Mouse (Mus musculus) CH12.LX (cell line): ENCODE data around the gene Ahrr. TPM values are rescaled to one million over a fixed set of nuclear protein-coding genes. Genes with fewer than 3 reads are reported as not detected.

Experiments used
- DNase-seq: peaks from one replicate; pipeline ENCODE4 v3.0.0-alpha.2; 2013; ENCODE audit errors: extremely low read depth
- H3K27ac ChIP-seq: 2 replicates; pipeline ENCODE4 v1.5.1; 2012; ENCODE audit warnings: low read depth, mild to moderate bottlenecking, control low read depth, moderate library complexity; ENCODE audit not compliant: insufficient read depth
- H3K27me3 ChIP-seq: replicated peaks from 2 replicates; pipeline ENCODE3; 2012; ENCODE audit warnings: inconsistent platforms
- H3K36me3 ChIP-seq, 2 experiments: replicated peaks in 1 of 2; 2 replicates each; pipeline versions ENCODE3 to v1.6.1; 2012; ENCODE audit warnings: inconsistent platforms in 1 of 2, low read length in 1 of 2, mild to moderate bottlenecking in 1 of 2, mixed read lengths in 1 of 2, moderate library complexity in 1 of 2; ENCODE audit not compliant: control insufficient read depth in 1 of 2, insufficient read depth in 1 of 2
- H3K4me1 ChIP-seq, 2 experiments: 2 replicates each; pipeline ENCODE4 v1.6.1; 2012; ENCODE audit warnings: inconsistent platforms in 1 of 2, moderate library complexity in 1 of 2; ENCODE audit not compliant: insufficient read depth in 2 of 2, control insufficient read depth in 1 of 2
- H3K4me2 ChIP-seq: 2 replicates; pipeline ENCODE4 v1.6.1; 2012; ENCODE audit warnings: low read depth, mild to moderate bottlenecking, control low read depth; ENCODE audit not compliant: poor library complexity, insufficient read depth, severe bottlenecking
- H3K4me3 ChIP-seq, 3 experiments: fragments of 150-350 bp in 1 of 3; sonication (generic) in 1 of 3; replicated peaks in 1 of 3; 2 replicates each; pipeline versions ENCODE3 to v1.5.1; 2011 to 2012; ENCODE audit warnings: low read depth in 2 of 3, low read length in 2 of 3, mild to moderate bottlenecking in 2 of 3, moderate library complexity in 2 of 3, control low read depth in 1 of 3, improper control_type of control experiment in 1 of 3, inconsistent platforms in 1 of 3, mixed read lengths in 1 of 3; ENCODE audit not compliant: poor library complexity in 1 of 3
- H3K79me2 ChIP-seq: replicated peaks from 2 replicates; pipeline ENCODE4 v1.6.1; 2012; ENCODE audit warnings: mild to moderate bottlenecking, moderate library complexity; ENCODE audit not compliant: control insufficient read depth, poor library complexity, insufficient read depth, severe bottlenecking; ENCODE audit errors: extremely low read depth
- H3K9ac ChIP-seq: 2 replicates; pipeline ENCODE4 v1.6.1; 2012; ENCODE audit warnings: low read depth, mild to moderate bottlenecking, control low read depth, moderate library complexity; ENCODE audit not compliant: insufficient read depth
- H3K9me3 ChIP-seq: replicated peaks from 2 replicates; pipeline ENCODE3; 2012; ENCODE audit warnings: low read length, inconsistent platforms, mixed read lengths
- BHLHE40 ChIP-seq: IDR thresholded peaks from 2 replicates; pipeline ENCODE4 v1.6.1; 2011; ENCODE audit warnings: mild to moderate bottlenecking, low read depth, low read length, improper control_type of control experiment
- E2F4 ChIP-seq: IDR thresholded peaks from 2 replicates; pipeline ENCODE4 v1.6.1; 2011; ENCODE audit warnings: low read depth, low read length, improper control_type of control experiment; ENCODE audit not compliant: insufficient replicate concordance
- ELF1 ChIP-seq: IDR thresholded peaks from 2 replicates; pipeline ENCODE4 v1.6.1; 2014; ENCODE audit warnings: low read depth, mild to moderate bottlenecking, inconsistent platforms, low read length, improper control_type of control experiment
- GABPA ChIP-seq: IDR thresholded peaks from 2 replicates; pipeline ENCODE4 v1.6.1; 2012; ENCODE audit warnings: low read depth, low read length, improper control_type of control experiment, inconsistent platforms; ENCODE audit not compliant: insufficient replicate concordance
- HCFC1 ChIP-seq: IDR thresholded peaks from 2 replicates; pipeline ENCODE4 v1.6.1; 2012; ENCODE audit warnings: low read depth, mild to moderate bottlenecking, inconsistent platforms, low read length, improper control_type of control experiment
- IRF4 ChIP-seq: IDR thresholded peaks from 2 replicates; pipeline ENCODE4 v1.6.1; 2014; ENCODE audit warnings: low read depth, mild to moderate bottlenecking, inconsistent platforms, low read length, improper control_type of control experiment
- KAT2A ChIP-seq: IDR thresholded peaks from 2 replicates; pipeline ENCODE4 v1.6.1; 2012; ENCODE audit warnings: low read length, improper control_type of control experiment, inconsistent platforms; ENCODE audit not compliant: insufficient replicate concordance
- MAFK ChIP-seq: IDR thresholded peaks from 2 replicates; pipeline ENCODE4 v1.6.1; 2011; ENCODE audit warnings: low read length, improper control_type of control experiment; ENCODE audit not compliant: insufficient replicate concordance
- MAZ ChIP-seq: IDR thresholded peaks from 2 replicates; pipeline ENCODE4 v1.6.1; 2012; ENCODE audit warnings: low read depth, mild to moderate bottlenecking, inconsistent platforms, low read length, improper control_type of control experiment, moderate library complexity
- MXI1 ChIP-seq: IDR thresholded peaks from 2 replicates; pipeline ENCODE4 v1.6.1; 2011; ENCODE audit warnings: mild to moderate bottlenecking, low read depth, low read length, improper control_type of control experiment
- MYC ChIP-seq: IDR thresholded peaks from 2 replicates; pipeline ENCODE4 v1.6.1; 2011; ENCODE audit warnings: low read depth, mild to moderate bottlenecking, improper control_type of control experiment, low read length
- NELFE ChIP-seq: IDR thresholded peaks from 2 replicates; pipeline ENCODE4 v1.6.1; 2011; ENCODE audit warnings: low read depth, low read length, improper control_type of control experiment
- NRF1 ChIP-seq: IDR thresholded peaks from 2 replicates; pipeline ENCODE4 v1.6.1; 2014; ENCODE audit warnings: low read depth, mild to moderate bottlenecking, inconsistent platforms, low read length, improper control_type of control experiment, moderate library complexity
- PAX5 ChIP-seq: IDR thresholded peaks from 2 replicates; pipeline ENCODE4 v1.6.1; 2012; ENCODE audit warnings: low read length, inconsistent platforms, mixed read lengths
- POLR2A ChIP-seq: IDR thresholded peaks from 2 replicates; pipeline ENCODE4 v1.6.1; 2011; ENCODE audit warnings: low read depth, mild to moderate bottlenecking, improper control_type of control experiment, low read length
- RCOR1 ChIP-seq: conservative IDR thresholded peaks from 2 replicates; pipeline ENCODE4 v1.6.1; 2012; ENCODE audit warnings: low read depth, mild to moderate bottlenecking, inconsistent platforms, low read length, improper control_type of control experiment
- SIN3A ChIP-seq: IDR thresholded peaks from 2 replicates; pipeline ENCODE4 v1.6.1; 2012; ENCODE audit warnings: low read length, improper control_type of control experiment, inconsistent platforms
- TCF12 ChIP-seq: IDR thresholded peaks from 2 replicates; pipeline ENCODE4 v1.6.1; 2014; ENCODE audit warnings: low read depth, mild to moderate bottlenecking, inconsistent platforms, low read length, improper control_type of control experiment
- USF1 ChIP-seq: IDR thresholded peaks from 2 replicates; pipeline ENCODE4 v1.6.1; 2014; ENCODE audit warnings: low read depth, mild to moderate bottlenecking, inconsistent platforms, low read length, improper control_type of control experiment
- USF2 ChIP-seq: conservative IDR thresholded peaks from 2 replicates; pipeline ENCODE4 v1.6.1; 2011; ENCODE audit warnings: low read depth, low read length, improper control_type of control experiment
- ZKSCAN1 ChIP-seq: IDR thresholded peaks from 2 replicates; pipeline ENCODE4 v1.6.1; 2012; ENCODE audit warnings: low read depth, inconsistent platforms, low read length, improper control_type of control experiment, borderline replicate concordance
- ZMIZ1 ChIP-seq: IDR thresholded peaks from 2 replicates; pipeline ENCODE4 v1.6.1; 2012; ENCODE audit warnings: low read depth, mild to moderate bottlenecking, inconsistent platforms, low read length, improper control_type of control experiment
- dilution Hi-C: fragments of 300-500 bp; cut with MboI; formaldehyde crosslinking; loops from 2 replicates; pipeline ENCODE4 v1.14.3; 2020; ENCODE audit warnings: low sequenced_read_pairs; ENCODE audit not compliant: extremely low pct_unique_long_range_greater_than_20kb, extremely low pct_ligation_motif_present
- in situ Hi-C: fragments of 300-500 bp; cut with MboI; formaldehyde crosslinking; loops from 3 replicates; pipeline ENCODE4 v1.14.3; 2019; ENCODE audit warnings: low sequenced_read_pairs, low pct_ligation_motif_present, low pct_unique_long_range_greater_than_20kb, mixed read lengths
- polyA plus RNA-seq: library from polyadenylated mRNA; unstranded; fragments of >175 nt; gene quantifications from 2 replicates; pipeline ENCODE4 v1.2.1, GENCODE M21; 2012; ENCODE audit warnings: low read depth; ENCODE audit not compliant: insufficient read length
- total RNA-seq, 2 experiments: library from RNA; depleted of rRNA; stranded (reverse); fragments of 300-350 nt in 1 of 2; fragments of >200 nt in 1 of 2; gene quantifications; 2 replicates each; pipeline ENCODE4 v1.2.3; 2012 to 2014

The Ahrr gene
- total and polyA plus RNA-seq, 3 experiments, result 0.90 to 1.0 (median 1.0) TPM

- DNase-seq, result no peak
- dilution Hi-C loops (no loop called here), in situ Hi-C loops (no loop called here)
- no peak overlapping the region for H3K4me2 ChIP-seq
- no peaks in the 10 kb centered on the region for H3K27me3 ChIP-seq
- H3K9ac ChIP-seq, result no peak overlapping the region
- peaks cover 0 to 2% of the 10 kb centered on the region in 2 experiments; a peak in 1 of 4 replicates for H3K4me1 ChIP-seq
- no peak overlapping the region for H3K4me3 ChIP-seq
- no peak overlapping the region for H3K27ac ChIP-seq
- TF ChIP-seq KAT2A, result no peak
- no peak for TF ChIP-seq GABPA
- no peak for TF ChIP-seq NRF1
- TF ChIP-seq ZMIZ1, result no peak
- no peak for TF ChIP-seq ELF1
- TF ChIP-seq PAX5, result no peak
- TF ChIP-seq MAFK, result no peak
- no peak for TF ChIP-seq SIN3A
- TF ChIP-seq BHLHE40, result no peak
- no peak for TF ChIP-seq E2F4
- TF ChIP-seq MXI1, result no peak
- TF ChIP-seq USF1, result no peak
- TF ChIP-seq POLR2A, result no peak
- no peak for TF ChIP-seq IRF4
- no peak for TF ChIP-seq MAZ
- TF ChIP-seq RCOR1, result no peak
- TF ChIP-seq HCFC1, result no peak
- TF ChIP-seq NELFE, result no peak
- TF ChIP-seq USF2, result no peak
- TF ChIP-seq, all 38 proteins: peak for 0
- Histone ChIP-seq H3K79me2 (no peaks in the 10 kb centered on the region), H3K36me3 (no peaks in the 10 kb centered on the region), H3K9me3 (no peaks in the 10 kb centered on the region)
Observed at GRCm38 (mm10) chr13:74282299-74282698, 9.8 kb downstream of the Ahrr start.

GRCm38 (mm10) chr13:74275726-74276125, 16.4 kb downstream of the Ahrr start:
- dilution Hi-C loops, result no loop called here
- DNase-seq, result no peak
- peaks cover 0 to 10% of the 10 kb centered on the region in 2 experiments; a peak in 1 of 4 replicates for H3K4me1 ChIP-seq

More at GRCm38 (mm10) chr13:74275726-74276125, 16.4 kb downstream of the Ahrr start:
- H3K27ac ChIP-seq, result no peak overlapping the region
- no peak overlapping the region for H3K9ac ChIP-seq
- H3K4me3 ChIP-seq, result no peak overlapping the region
- no peaks in the 10 kb centered on the region for H3K36me3 ChIP-seq
- TF ChIP-seq HCFC1, result no peak
- no peak for TF ChIP-seq ZKSCAN1
- TF ChIP-seq KAT2A, result no peak
- TF ChIP-seq TCF12, result no peak
- TF ChIP-seq MYC, result no peak
- no peaks in the 10 kb centered on the region for H3K27me3 ChIP-seq
- no peaks in the 10 kb centered on the region for H3K9me3 ChIP-seq
- H3K4me2 ChIP-seq, result no peak overlapping the region
- in situ Hi-C loops, result no loop called here
- no peaks in the 10 kb centered on the region for H3K79me2 ChIP-seq
